Mouse (Mus musculus) heart, postnatal 0 days (tissue): Measurements from ENCODE around the gene Tmem132c.

Experiments used
- CTCF ChIP-seq: IDR thresholded peaks from 2 replicates; pipeline ENCODE4 v1.5.1; 2016; ENCODE audit warnings: antibody characterized with exemption, control low read depth, low read depth
- EP300 ChIP-seq: IDR thresholded peaks from 2 replicates; pipeline ENCODE4 v1.6.1; 2016; ENCODE audit warnings: antibody characterized with exemption, low read depth

DNA sequence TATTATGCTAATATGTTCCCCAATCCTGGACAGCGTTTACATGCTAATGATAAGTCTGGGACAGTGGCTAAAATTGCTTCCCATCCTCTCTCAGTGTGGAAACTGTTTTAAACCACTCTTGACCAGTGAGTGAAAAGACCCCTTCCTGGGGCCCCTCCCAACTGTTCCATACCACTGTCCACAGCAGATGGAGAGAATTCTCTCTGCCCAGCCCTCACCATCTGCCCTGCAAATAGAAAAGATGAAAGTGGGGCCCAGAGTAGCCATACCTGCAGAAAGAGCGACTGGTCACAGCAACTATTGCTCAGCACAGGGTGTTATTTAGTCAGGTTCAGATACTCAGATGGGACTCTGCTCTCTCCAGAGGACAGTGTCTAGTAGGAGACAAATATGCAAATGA is 306.5 kb downstream of the Tmem132c start:
- TF ChIP-seq CTCF (no peak), EP300 (no peak)
